Mouse (Mus musculus): ENCODE results near the gene Plekha6. TPM values are rescaled to one million over a fixed set of nuclear protein-coding genes. Genes with fewer than 3 reads are reported as not detected.

Plekha6 gene
- polyA plus RNA-seq, 1 experiment from 2014 or later = 1.6 TPM

DNA sequence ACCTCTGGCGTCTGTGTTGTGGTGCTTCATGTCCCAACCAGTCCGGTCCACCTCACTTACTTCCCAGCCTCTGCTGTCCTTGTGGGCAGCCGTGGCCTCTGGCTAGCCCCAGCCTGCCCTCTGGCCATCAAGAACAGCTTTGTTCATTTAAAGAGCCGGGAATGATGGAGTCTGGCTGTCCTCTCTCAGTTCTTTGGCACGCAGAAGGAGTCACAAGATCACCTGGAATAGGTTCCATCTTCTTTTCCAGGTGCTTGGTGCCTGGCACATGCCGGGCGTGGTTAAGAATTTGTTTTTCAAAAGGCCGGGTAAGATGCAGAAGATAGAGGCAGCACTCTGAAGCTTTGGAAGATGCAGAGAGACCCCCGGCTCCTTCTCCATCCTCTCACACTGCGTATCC, 51.7 kb downstream of the Plekha6 start:
- H3K4me1 ChIP-seq (replicated peaks) = peaks cover 51% of the 10 kb centered on the region
- 0 out of 2 replicates have a peak overlapping the region, but pooled peaks have one; percentile 23 for H3K9ac ChIP-seq (replicated peaks)
- no peaks in the 10 kb centered on the region for H3K9me3 ChIP-seq
- peaks cover 17% of the 10 kb centered on the region for H3K27me3 ChIP-seq
- H3K4me2 ChIP-seq = no peak overlapping the region
- WGBS = 70% methylated on average over 10 of the region's 10 CpGs
- no peak for ATAC-seq (ENCODE audit: insufficient number of reproducible peaks, insufficient read depth, low FRiP score, low TSS enrichment, low read depth)
- H3K27ac ChIP-seq = no peak overlapping the region
- no peak overlapping the region for H3K4me3 ChIP-seq (replicated peaks)
- H3K36me3 ChIP-seq = no peaks in the 10 kb centered on the region

DNA sequence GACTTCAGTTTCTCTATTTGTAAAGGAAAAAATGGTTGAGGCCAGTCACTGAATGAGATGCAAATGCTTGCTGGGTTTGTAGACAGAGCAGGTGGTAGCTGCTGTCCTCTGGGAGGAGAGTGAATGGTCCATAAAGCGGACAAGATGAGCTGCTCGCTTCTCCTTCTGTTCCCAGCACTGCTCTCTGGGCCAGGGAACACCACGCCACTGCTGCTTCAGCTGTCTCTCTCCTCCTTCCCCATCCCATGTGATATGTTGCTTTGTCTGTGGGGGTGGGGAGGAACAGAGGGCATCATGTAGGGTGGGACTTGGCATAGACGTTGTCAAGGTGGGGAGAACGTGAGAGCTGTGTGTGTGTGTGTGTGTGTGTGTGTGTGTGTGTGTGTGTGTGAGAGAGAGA, 53.0 kb downstream of the Plekha6 start:
- H3K9ac ChIP-seq (replicated peaks) = no peak overlapping the region
- H3K27ac ChIP-seq = no peak overlapping the region
- no peak overlapping the region for H3K4me2 ChIP-seq
- no peaks in the 10 kb centered on the region for H3K9me3 ChIP-seq
- H3K4me1 ChIP-seq (replicated peaks) = peaks cover 51% of the 10 kb centered on the region
- peaks cover 20% of the 10 kb centered on the region for H3K27me3 ChIP-seq
- WGBS = 69% methylated on average over 5 of the region's 5 CpGs
- H3K4me3 ChIP-seq (replicated peaks) = no peak overlapping the region
- ATAC-seq (ENCODE audit: insufficient number of reproducible peaks, insufficient read depth, low FRiP score, low TSS enrichment, low read depth) = no peak
- H3K36me3 ChIP-seq = no peaks in the 10 kb centered on the region

DNA sequence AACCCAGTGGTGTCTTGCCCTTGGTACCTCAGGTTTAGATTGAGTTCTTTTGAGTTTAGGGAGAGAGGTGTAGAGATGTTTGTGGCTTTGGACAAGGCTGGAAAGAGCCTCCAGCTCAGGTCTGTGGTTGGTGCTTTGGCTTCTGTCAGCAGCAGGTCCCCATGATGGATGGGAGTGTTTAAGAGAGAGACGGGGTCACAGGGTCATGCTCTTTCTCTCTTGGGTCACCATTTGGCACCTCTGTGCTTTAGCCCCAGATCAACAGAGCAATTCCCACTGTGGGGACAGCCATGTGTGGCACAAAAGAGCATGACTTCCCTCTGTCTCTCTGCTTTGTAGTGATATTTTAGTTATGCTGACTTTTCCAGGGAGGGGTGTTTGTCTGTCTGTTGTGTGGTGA, 55.1 kb downstream of the Plekha6 start:
- no peak overlapping the region for H3K27ac ChIP-seq
- no peak overlapping the region for H3K4me2 ChIP-seq
- peaks cover 27% of the 10 kb centered on the region for H3K27me3 ChIP-seq
- H3K9me3 ChIP-seq = no peaks in the 10 kb centered on the region
- H3K4me1 ChIP-seq (replicated peaks) = peaks cover 36% of the 10 kb centered on the region
- H3K4me3 ChIP-seq (replicated peaks) = no peak overlapping the region
- no peaks in the 10 kb centered on the region for H3K36me3 ChIP-seq
- WGBS = 26% methylated on average over 1 of the region's 1 CpGs
- ATAC-seq (ENCODE audit: insufficient number of reproducible peaks, insufficient read depth, low FRiP score, low TSS enrichment, low read depth) = no peak
- no peak overlapping the region for H3K9ac ChIP-seq (replicated peaks)

DNA sequence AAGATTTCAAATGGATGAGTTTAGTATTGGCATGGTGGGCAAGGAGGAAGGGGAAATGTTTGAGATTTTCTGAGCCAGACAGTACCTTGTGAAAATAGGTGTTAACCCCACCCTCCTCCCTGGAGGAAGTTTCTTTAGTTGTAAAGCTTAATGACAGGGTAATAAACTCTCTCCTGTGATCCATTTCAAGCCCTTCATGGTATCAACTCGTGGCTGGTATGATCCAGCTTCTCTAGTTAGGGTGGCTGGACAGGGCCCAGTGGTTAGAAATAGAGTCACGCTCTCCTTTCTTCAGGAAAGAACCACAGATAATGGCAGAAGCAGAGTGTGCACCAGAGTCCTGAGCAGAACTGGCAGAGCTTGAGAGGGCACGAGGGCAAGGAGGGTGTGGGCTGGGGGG, 57.4 kb downstream of the Plekha6 start:
- H3K9ac ChIP-seq (replicated peaks) = no peak overlapping the region
- WGBS = 42% methylated on average over 3 of the region's 3 CpGs
- peaks cover 35% of the 10 kb centered on the region for H3K27me3 ChIP-seq
- peaks cover 28% of the 10 kb centered on the region for H3K4me1 ChIP-seq (replicated peaks)
- H3K4me3 ChIP-seq (replicated peaks) = no peak overlapping the region
- H3K27ac ChIP-seq = no peak overlapping the region
- ATAC-seq (ENCODE audit: insufficient number of reproducible peaks, insufficient read depth, low FRiP score, low TSS enrichment, low read depth) = no peak
- no peaks in the 10 kb centered on the region for H3K36me3 ChIP-seq
- no peaks in the 10 kb centered on the region for H3K9me3 ChIP-seq
- no peak overlapping the region for H3K4me2 ChIP-seq

DNA sequence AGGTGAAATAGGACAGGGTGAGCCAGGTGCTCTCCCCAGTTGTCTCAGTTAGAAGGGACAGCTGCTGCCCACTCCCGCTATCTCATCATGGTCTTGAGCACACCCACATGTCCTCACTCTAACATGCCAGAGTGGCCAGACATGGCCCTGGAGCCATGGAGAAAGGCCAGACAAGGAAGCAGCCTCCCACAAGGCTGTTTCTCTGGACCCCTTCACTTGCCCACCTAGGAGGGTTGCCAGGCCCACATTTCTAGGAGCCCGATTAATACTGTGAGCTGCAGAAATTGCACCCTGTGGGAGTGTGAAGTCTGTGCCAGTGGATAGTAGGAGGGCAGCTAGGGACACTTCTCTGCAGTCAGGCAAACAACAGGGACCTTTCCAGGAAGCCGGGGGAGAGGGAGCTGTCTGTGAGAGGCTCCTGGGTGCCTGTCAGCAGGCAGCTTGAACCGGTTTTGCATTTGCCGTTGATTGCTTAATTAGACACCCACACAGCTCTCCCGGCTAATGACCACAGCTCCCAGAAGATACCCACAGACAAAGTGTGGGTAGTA, 58.5 kb downstream of the Plekha6 start:
- no peak for ATAC-seq (ENCODE audit: insufficient number of reproducible peaks, insufficient read depth, low FRiP score, low TSS enrichment, low read depth)
- H3K4me3 ChIP-seq (replicated peaks) = no peak overlapping the region
- H3K4me2 ChIP-seq = no peak overlapping the region
- no peak overlapping the region for H3K27ac ChIP-seq
- H3K9ac ChIP-seq (replicated peaks) = no peak overlapping the region
- peaks cover 43% of the 10 kb centered on the region for H3K27me3 ChIP-seq
- H3K4me1 ChIP-seq (replicated peaks) = peaks cover 25% of the 10 kb centered on the region
- no peaks in the 10 kb centered on the region for H3K9me3 ChIP-seq
- 31% methylated on average over 6 of the region's 6 CpGs for WGBS
- no peaks in the 10 kb centered on the region for H3K36me3 ChIP-seq

DNA sequence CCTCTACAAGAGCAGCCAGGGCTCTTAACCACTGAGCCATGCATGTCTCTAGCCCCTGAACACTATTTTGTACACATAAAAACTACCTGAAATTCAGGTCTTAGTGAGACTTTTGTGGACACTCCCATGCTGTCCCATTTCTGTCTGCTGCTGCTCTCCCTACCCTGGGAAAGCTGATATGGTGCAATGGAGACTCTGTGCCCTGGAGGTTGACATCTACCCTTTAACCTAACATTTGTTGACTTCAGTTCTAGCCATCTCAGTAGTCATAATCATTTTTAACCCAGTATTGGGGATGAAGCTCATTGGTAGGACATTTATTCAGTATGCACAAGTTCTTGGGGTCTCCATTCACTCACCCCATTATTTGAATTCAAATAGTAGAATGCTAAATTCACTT, 60.7 kb downstream of the Plekha6 start:
- Histone ChIP-seq H3K4me3 (replicated peaks) (no peak overlapping the region), H3K27ac (no peak overlapping the region), H3K4me1 (replicated peaks) (peaks cover 16% of the 10 kb centered on the region), H3K9ac (replicated peaks) (no peak overlapping the region), H3K9me3 (no peaks in the 10 kb centered on the region), H3K36me3 (no peaks in the 10 kb centered on the region), H3K27me3 (peaks cover 50% of the 10 kb centered on the region), H3K4me2 (no peak overlapping the region)
- ATAC-seq (ENCODE audit: insufficient number of reproducible peaks, insufficient read depth, low FRiP score, low TSS enrichment, low read depth) = no peak

DNA sequence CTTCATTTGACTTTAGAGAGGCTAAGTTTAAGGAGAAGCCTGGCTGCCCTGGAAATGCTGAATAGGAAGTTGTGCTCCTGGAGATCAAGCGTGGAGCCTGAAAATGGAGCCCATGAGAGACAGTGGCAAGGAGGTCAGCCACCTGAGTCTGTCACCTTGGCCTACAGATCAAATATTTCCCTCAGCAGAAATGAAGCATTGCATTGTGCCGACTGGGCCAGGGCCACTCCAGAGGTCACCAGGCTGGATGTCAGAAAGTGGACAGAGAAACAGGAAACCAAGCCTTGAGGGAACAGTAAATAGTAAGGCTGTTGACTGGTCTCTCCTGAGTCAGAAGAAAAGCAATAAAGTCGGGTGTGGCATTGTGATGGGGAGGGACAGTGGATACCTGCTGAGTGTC, 61.1 kb downstream of the Plekha6 start:
- 64% methylated on average over 3 of the region's 3 CpGs for WGBS
- ATAC-seq (ENCODE audit: insufficient number of reproducible peaks, insufficient read depth, low FRiP score, low TSS enrichment, low read depth) = no peak
- H3K4me3 ChIP-seq (replicated peaks) = no peak overlapping the region
- H3K27me3 ChIP-seq = peaks cover 49% of the 10 kb centered on the region
- H3K4me2 ChIP-seq = no peak overlapping the region
- H3K4me1 ChIP-seq (replicated peaks) = peaks cover 16% of the 10 kb centered on the region
- no peak overlapping the region for H3K27ac ChIP-seq
- H3K9me3 ChIP-seq = no peaks in the 10 kb centered on the region
- no peaks in the 10 kb centered on the region for H3K36me3 ChIP-seq
- H3K9ac ChIP-seq (replicated peaks) = no peak overlapping the region

DNA sequence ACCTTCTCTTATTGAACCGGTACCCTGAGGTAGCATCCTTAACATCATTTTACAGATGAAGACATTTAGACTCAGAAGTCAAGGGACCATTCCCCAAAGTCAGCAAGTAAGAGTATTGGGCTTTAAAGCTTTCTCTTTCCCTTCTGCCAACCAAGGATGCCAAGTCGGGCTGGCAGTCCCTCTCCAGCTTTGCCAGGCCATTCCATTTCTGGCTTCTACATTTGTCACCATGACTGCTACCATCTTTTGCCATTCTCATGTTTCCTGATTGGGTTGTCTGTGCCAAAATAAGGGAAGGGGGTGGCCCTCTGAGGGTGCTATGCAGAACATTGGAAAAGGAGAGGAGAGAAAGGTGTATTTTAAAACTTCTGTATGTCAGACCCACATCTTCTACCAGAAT, 61.6 kb downstream of the Plekha6 start:
- Histone ChIP-seq H3K27ac (no peak overlapping the region), H3K27me3 (peaks cover 44% of the 10 kb centered on the region), H3K9ac (replicated peaks) (no peak overlapping the region), H3K4me1 (replicated peaks) (peaks cover 16% of the 10 kb centered on the region), H3K36me3 (no peaks in the 10 kb centered on the region), H3K9me3 (no peaks in the 10 kb centered on the region), H3K4me3 (replicated peaks) (no peak overlapping the region), H3K4me2 (no peak overlapping the region)
- no peak for ATAC-seq (ENCODE audit: insufficient number of reproducible peaks, insufficient read depth, low FRiP score, low TSS enrichment, low read depth)
- 94% methylated on average over 2 of the region's 2 CpGs for WGBS

DNA sequence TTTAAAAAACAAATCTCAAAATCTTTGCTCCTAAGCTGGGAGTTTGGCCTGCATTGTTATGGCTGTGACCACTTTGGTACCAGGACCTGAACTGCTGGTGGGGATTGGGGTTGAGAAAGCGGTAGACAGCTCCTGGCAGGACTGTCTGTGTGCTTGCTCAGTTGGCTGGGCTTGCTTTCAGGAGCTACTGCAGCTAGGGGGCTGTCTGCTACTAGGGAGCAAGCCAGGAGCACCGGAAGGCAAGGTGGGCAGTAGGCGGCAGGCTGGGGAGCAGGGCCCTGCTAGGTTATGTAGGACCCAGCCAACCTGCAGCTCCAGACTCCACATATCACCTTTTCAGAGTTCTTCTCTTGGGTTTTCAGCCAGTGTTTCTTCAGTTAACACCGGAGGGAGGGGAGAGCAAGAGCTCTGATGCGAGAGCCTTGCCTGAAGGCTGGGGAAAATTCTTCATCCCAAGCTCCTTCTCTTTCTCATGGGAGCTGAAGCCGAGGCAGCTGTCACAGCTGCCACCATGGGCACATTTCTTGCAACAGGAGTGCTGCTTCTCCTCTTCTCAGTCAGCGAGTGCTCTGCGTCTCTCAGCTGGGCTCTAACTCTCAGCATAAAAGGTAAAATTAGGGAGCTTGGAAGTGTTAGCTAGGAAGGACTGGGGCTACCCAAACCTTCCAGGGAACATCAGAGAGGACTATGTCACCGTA, 62.1 kb downstream of the Plekha6 start:
- 31% methylated on average over 9 of the region's 9 CpGs for WGBS
- Histone ChIP-seq H3K27me3 (peaks cover 40% of the 10 kb centered on the region), H3K9me3 (no peaks in the 10 kb centered on the region), H3K36me3 (no peaks in the 10 kb centered on the region), H3K4me2 (no peak overlapping the region), H3K27ac (no peak overlapping the region), H3K4me3 (replicated peaks) (no peak overlapping the region), H3K9ac (replicated peaks) (no peak overlapping the region), H3K4me1 (replicated peaks) (peaks cover 16% of the 10 kb centered on the region)
- ATAC-seq (ENCODE audit: insufficient number of reproducible peaks, insufficient read depth, low FRiP score, low TSS enrichment, low read depth) = no peak

DNA sequence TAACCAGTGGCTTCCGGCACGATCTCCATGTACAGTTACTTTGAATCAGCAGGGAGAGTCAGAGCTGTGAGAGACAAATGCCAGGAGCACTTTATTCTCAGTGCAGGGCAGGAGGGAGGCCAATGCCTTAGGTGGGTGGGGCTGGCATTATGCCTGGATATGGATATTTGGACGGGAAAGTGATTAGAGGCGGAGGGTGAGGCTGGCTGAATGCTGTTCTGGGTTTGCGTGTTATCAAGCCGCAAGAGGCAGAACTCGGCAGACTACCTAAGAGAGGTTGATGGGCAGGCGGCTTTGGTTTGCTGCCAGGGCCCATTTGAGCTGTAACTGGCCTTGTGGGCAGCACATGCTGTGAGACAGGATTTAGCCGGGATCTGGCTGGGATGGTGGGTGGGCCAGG, 62.9 kb downstream of the Plekha6 start:
- no peak for ATAC-seq (ENCODE audit: insufficient number of reproducible peaks, insufficient read depth, low FRiP score, low TSS enrichment, low read depth)
- Histone ChIP-seq H3K4me1 (replicated peaks) (peaks cover 16% of the 10 kb centered on the region), H3K9me3 (no peaks in the 10 kb centered on the region), H3K36me3 (no peaks in the 10 kb centered on the region), H3K27ac (no peak overlapping the region), H3K4me3 (replicated peaks) (no peak overlapping the region), H3K4me2 (no peak overlapping the region), H3K9ac (replicated peaks) (no peak overlapping the region), H3K27me3 (peaks cover 40% of the 10 kb centered on the region)
- 37% methylated on average over 9 of the region's 9 CpGs for WGBS

DNA sequence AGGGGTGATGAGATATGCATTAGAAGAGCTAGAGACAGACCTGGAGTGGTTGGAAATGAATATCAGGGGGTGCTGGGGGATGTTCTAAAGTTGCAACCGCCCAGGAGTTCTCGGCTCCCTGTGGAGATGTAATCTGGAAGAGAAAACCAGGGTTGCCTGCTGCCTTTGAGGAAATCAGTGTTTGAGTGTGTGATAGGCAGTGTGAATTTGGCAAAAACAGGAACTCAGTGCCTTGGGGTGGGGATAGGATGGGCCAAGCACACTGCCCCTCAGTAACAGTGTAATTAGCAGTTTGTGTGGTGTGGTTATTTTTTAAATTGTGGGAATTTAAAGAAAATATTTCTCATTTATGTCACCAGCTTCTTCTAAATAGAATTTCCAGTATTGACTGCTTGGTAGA, 63.4 kb downstream of the Plekha6 start:
- no peak overlapping the region for H3K4me2 ChIP-seq
- H3K4me3 ChIP-seq (replicated peaks) = no peak overlapping the region
- ATAC-seq (ENCODE audit: insufficient number of reproducible peaks, insufficient read depth, low FRiP score, low TSS enrichment, low read depth) = no peak
- no peaks in the 10 kb centered on the region for H3K36me3 ChIP-seq
- H3K4me1 ChIP-seq (replicated peaks) = peaks cover 16% of the 10 kb centered on the region
- no peak overlapping the region for H3K27ac ChIP-seq
- no peaks in the 10 kb centered on the region for H3K9me3 ChIP-seq
- WGBS = 54% methylated on average over 2 of the region's 2 CpGs
- peaks cover 39% of the 10 kb centered on the region for H3K27me3 ChIP-seq
- H3K9ac ChIP-seq (replicated peaks) = no peak overlapping the region

Measured in limb, embryonic 12.5 days (tissue).